ENCODE assay signal across 10 mouse cellular contexts in the genomic region with DNA sequence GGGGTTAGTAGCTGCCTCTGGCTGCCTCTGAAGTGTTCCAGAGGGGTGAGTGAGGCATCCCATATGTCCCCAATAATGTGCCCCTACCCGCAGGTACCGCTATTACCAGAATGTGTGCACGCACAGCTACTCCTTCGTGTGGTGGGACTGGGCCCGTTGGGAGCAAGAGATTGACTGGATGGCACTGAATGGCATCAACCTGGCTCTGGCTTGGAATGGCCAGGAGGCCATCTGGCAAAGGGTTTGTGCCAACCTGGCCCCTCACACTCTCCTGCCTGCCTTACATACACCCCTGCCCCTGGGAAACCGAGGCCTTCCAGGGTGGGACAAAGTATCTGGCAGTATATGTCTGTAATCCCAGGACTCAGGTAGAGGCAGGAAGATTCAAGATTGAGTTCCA. TPM values are rescaled to one million over a fixed set of nuclear protein-coding genes. Genes with fewer than 3 reads are reported as not detected.
DNase-seq lines count a peak whose midpoint lies in the region; ATAC-seq lines count a peak whose summit lies in the region.
"Had no signal": no experiment of that assay in that cellular context is flagged by ENCODE, and none has a peak within 500 bp of the region (broad histone marks: within the 10 kb centered on the region; RNA-seq: fewer than 3 reads in every experiment).

No protein-coding gene starts in this region.

- H3K36me3 ChIP-seq in embryonic facial prominence, embryonic 14.5 days (ENCODE audit: control insufficient read depth, insufficient read depth, low read length), result no peaks in the 10 kb centered on the region
- no peaks in the 10 kb centered on the region for H3K36me3 ChIP-seq in hindbrain, embryonic 13.5 days
- no peaks in the 10 kb centered on the region for H3K36me3 ChIP-seq in midbrain, embryonic 13.5 days

- peak overlapping the region; percentile 99 for H3K4me2 ChIP-seq in embryonic facial prominence, embryonic 14.5 days (ENCODE audit: low read depth, low read length)
- peak overlapping the region; percentile 95 for H3K4me2 ChIP-seq in hindbrain, embryonic 13.5 days
- H3K4me2 ChIP-seq in midbrain, embryonic 13.5 days (replicated peaks), result peak overlapping the region; percentile 96

- H3K4me3 ChIP-seq in embryonic facial prominence, embryonic 14.5 days (ENCODE audit: low read depth, low read length), result peak overlapping the region; percentile 83; the same call in 1 of the 2 replicates
- H3K4me3 ChIP-seq in hindbrain, embryonic 13.5 days, result peak overlapping the region; percentile 81
- peak overlapping the region; percentile 80 for H3K4me3 ChIP-seq in midbrain, embryonic 13.5 days (replicated peaks)

- ATAC-seq in embryonic facial prominence, embryonic 14.5 days (ENCODE audit: low read depth), result no peak
- ATAC-seq in hindbrain, embryonic 13.5 days (ENCODE audit: low FRiP score), result no peak
- no peak for ATAC-seq in midbrain, embryonic 13.5 days

- 0 out of 2 replicates have a peak overlapping the region, but pooled peaks have one; percentile 19 for H3K9ac ChIP-seq in embryonic facial prominence, embryonic 14.5 days (ENCODE audit: low read depth, low read length)
- peak overlapping the region; percentile 92 for H3K9ac ChIP-seq in hindbrain, embryonic 13.5 days
- H3K9ac ChIP-seq in midbrain, embryonic 13.5 days (replicated peaks), result peak overlapping the region; percentile 92

- peaks cover 8% of the 10 kb centered on the region; the same call in 1 of the 2 replicates for H3K27me3 ChIP-seq in embryonic facial prominence, embryonic 14.5 days (replicated peaks; ENCODE audit: control insufficient read depth, insufficient read depth, low read length)
- H3K27me3 ChIP-seq in hindbrain, embryonic 13.5 days, result peaks cover 14% of the 10 kb centered on the region; the same call in 1 of the 2 replicates
- peaks cover 10% of the 10 kb centered on the region; the same call in 1 of the 2 replicates for H3K27me3 ChIP-seq in midbrain, embryonic 13.5 days
- H3K27me3 ChIP-seq: Patski had no signal

- H3K27ac ChIP-seq in embryonic facial prominence, embryonic 14.5 days (replicated peaks; ENCODE audit: low read depth, low read length), result no peak overlapping the region
- H3K27ac ChIP-seq in hindbrain, embryonic 13.5 days, result no peak overlapping the region
- H3K27ac ChIP-seq in midbrain, embryonic 13.5 days, result no peak overlapping the region

- H3K4me1 ChIP-seq in embryonic facial prominence, embryonic 14.5 days (ENCODE audit: control insufficient read depth, insufficient read depth, low read length), result peaks cover 10% of the 10 kb centered on the region
- peaks cover 29% of the 10 kb centered on the region for H3K4me1 ChIP-seq in hindbrain, embryonic 13.5 days (replicated peaks)
- peaks cover 21% of the 10 kb centered on the region for H3K4me1 ChIP-seq in midbrain, embryonic 13.5 days (replicated peaks)

- H3K9me3 ChIP-seq in embryonic facial prominence, embryonic 14.5 days (ENCODE audit: control insufficient read depth, low read length), result no peaks in the 10 kb centered on the region
- H3K9me3 ChIP-seq in hindbrain, embryonic 13.5 days, result no peaks in the 10 kb centered on the region
- H3K9me3 ChIP-seq in midbrain, embryonic 13.5 days, result no peaks in the 10 kb centered on the region

- DNase-seq in kidney, postnatal 10 days, result peak; percentile 13
- DNase-seq in kidney, adult 11 months, result no peak
- DNase-seq in embryonic facial prominence, embryonic 14.5 days (ENCODE audit: low spot score), result no peak
- DNase-seq in adrenal gland, adult 2 months, result no peak
- no peak for DNase-seq in right cerebral cortex, postnatal 4 days
- DNase-seq in gastrocnemius, adult 8-10 months (ENCODE audit: low spot score in 2 of 2), result no peak
- DNase-seq: gastrocnemius, postnatal 25 days had no signal

- WGBS in embryonic facial prominence, embryonic 14.5 days, result 88% methylated on average over 5 of the region's 6 CpGs
- WGBS in hindbrain, embryonic 13.5 days, result 68% methylated on average over 6 of the region's 6 CpGs
- WGBS in midbrain, embryonic 13.5 days, result 76% methylated on average over 6 of the region's 6 CpGs

RNA-seq across cellular contexts. Expression of gene Naglu, which starts 1.2 kb away (rescaled TPM):
- polyA plus RNA-seq in embryonic facial prominence, embryonic 14.5 days (2014; fragmentation: Nextera tagmentation; extraction: Ambion mirVana), result 13.9 and 14.4 TPM in 2 replicates
- 10.7 and 11.3 TPM in 2 replicates for polyA plus RNA-seq in hindbrain, embryonic 13.5 days (2015; fragmentation: Nextera tagmentation; extraction: Ambion mirVana)
- polyA plus RNA-seq in midbrain, embryonic 13.5 days (2015; fragmentation: Nextera tagmentation; extraction: Ambion mirVana), result 9.7 and 9.9 TPM in 2 replicates
- 10 to 100 TPM; 38.0 to 42.5 TPM for total RNA-seq in adrenal gland, adult 2 months (2021)
- 102 and 120 TPM in 2 replicates for polyA plus RNA-seq in adrenal gland, adult 2 months (2012; rRNA removed)
- 1 to 10 TPM; 2.9 to 4.8 (median 4.0) TPM for total RNA-seq in gastrocnemius, adult 8-10 months (2022)

RNA-seq across cellular contexts. Expression of gene Hsd17b1, which starts 7.2 kb away (rescaled TPM):
- not detected in 2 replicates for polyA plus RNA-seq in embryonic facial prominence, embryonic 14.5 days (2014; fragmentation: Nextera tagmentation; extraction: Ambion mirVana)
- polyA plus RNA-seq in hindbrain, embryonic 13.5 days (2015; fragmentation: Nextera tagmentation; extraction: Ambion mirVana), result 0.49 TPM in 1 of 2 replicates, not detected in the other
- 0.24 TPM in 1 of 2 replicates, not detected in the other for polyA plus RNA-seq in midbrain, embryonic 13.5 days (2015; fragmentation: Nextera tagmentation; extraction: Ambion mirVana)
- total RNA-seq in adrenal gland, adult 2 months (2021), result 1 to 10 TPM; 1.1 to 2.5 TPM
- 2.1 and 2.3 TPM in 2 replicates for polyA plus RNA-seq in adrenal gland, adult 2 months (2012; rRNA removed)
- total RNA-seq in gastrocnemius, adult 8-10 months (2022), result under 1 TPM in 1 of 4 experiments, not detected in 3; 0.21 TPM
- total RNA-seq: gastrocnemius, postnatal 25 days had no signal

RNA-seq across cellular contexts. Expression of gene Coasy, which starts 11.4 kb away (rescaled TPM):
- 39.1 and 40.5 TPM in 2 replicates for polyA plus RNA-seq in embryonic facial prominence, embryonic 14.5 days (2014; fragmentation: Nextera tagmentation; extraction: Ambion mirVana)
- 41.9 and 44.1 TPM in 2 replicates for polyA plus RNA-seq in hindbrain, embryonic 13.5 days (2015; fragmentation: Nextera tagmentation; extraction: Ambion mirVana)
- 47.1 and 52.8 TPM in 2 replicates for polyA plus RNA-seq in midbrain, embryonic 13.5 days (2015; fragmentation: Nextera tagmentation; extraction: Ambion mirVana)
- 10 to 100 TPM; 86.9 to 90.5 TPM for total RNA-seq in adrenal gland, adult 2 months (2021)
- 178 and 187 TPM in 2 replicates for polyA plus RNA-seq in adrenal gland, adult 2 months (2012; rRNA removed)
- total RNA-seq in gastrocnemius, adult 8-10 months (2022), result 10 to 100 TPM in 1 of 4 experiments, 1 to 10 TPM in 3; 7.2 to 11.0 (median 8.5) TPM

RNA-seq across cellular contexts. Expression of gene Mlx, which starts 16.1 kb away (rescaled TPM):
- 45.8 and 55.2 TPM in 2 replicates for polyA plus RNA-seq in embryonic facial prominence, embryonic 14.5 days (2014; fragmentation: Nextera tagmentation; extraction: Ambion mirVana)
- polyA plus RNA-seq in hindbrain, embryonic 13.5 days (2015; fragmentation: Nextera tagmentation; extraction: Ambion mirVana), result 88.1 and 91.0 TPM in 2 replicates
- polyA plus RNA-seq in midbrain, embryonic 13.5 days (2015; fragmentation: Nextera tagmentation; extraction: Ambion mirVana), result 85.9 and 90.9 TPM in 2 replicates
- 10 to 100 TPM; 57.8 to 72.3 TPM for total RNA-seq in adrenal gland, adult 2 months (2021)
- 36.3 and 42.4 TPM in 2 replicates for polyA plus RNA-seq in adrenal gland, adult 2 months (2012; rRNA removed)
- total RNA-seq in gastrocnemius, adult 8-10 months (2022), result 10 to 100 TPM in 2 of 4 experiments, 1 to 10 TPM in 2; 8.0 to 12.3 (median 9.4) TPM

RNA-seq across cellular contexts. Expression of gene Psmc3ip, which starts 24.2 kb away (rescaled TPM):
- 27.2 and 34.4 TPM in 2 replicates for polyA plus RNA-seq in embryonic facial prominence, embryonic 14.5 days (2014; fragmentation: Nextera tagmentation; extraction: Ambion mirVana)
- polyA plus RNA-seq in hindbrain, embryonic 13.5 days (2015; fragmentation: Nextera tagmentation; extraction: Ambion mirVana), result 23.4 and 26.3 TPM in 2 replicates
- 27.9 and 30.8 TPM in 2 replicates for polyA plus RNA-seq in midbrain, embryonic 13.5 days (2015; fragmentation: Nextera tagmentation; extraction: Ambion mirVana)
- 1 to 10 TPM; 3.6 to 5.9 TPM for total RNA-seq in adrenal gland, adult 2 months (2021)
- polyA plus RNA-seq in adrenal gland, adult 2 months (2012; rRNA removed), result 0.38 and 0.71 TPM in 2 replicates
- total RNA-seq in gastrocnemius, adult 8-10 months (2022), result 1 to 10 TPM; 1.3 to 1.5 (median 1.4) TPM

Comparison
In these comparisons a context has a peak if more than half of its experiments do, and no peak if none do; other contexts are left out.
1. H3K9ac ChIP-seq: peak in every context shown above with its lines; median percentile 92 in hindbrain, embryonic 13.5 days; 92 in midbrain, embryonic 13.5 days; 19 in embryonic facial prominence, embryonic 14.5 days.